Mouse (Mus musculus) gastrocnemius, postnatal 10 days (tissue): ENCODE results near the gene Emilin1. TPM values are rescaled to one million over a fixed set of nuclear protein-coding genes. Genes with fewer than 3 reads are reported as not detected.

Source experiments
- DNase-seq: peaks from one replicate; pipeline ENCODE4 v3.0.0; 2021; ENCODE audit warnings: mixed read lengths
- total RNA-seq, 2 experiments: library from RNA; stranded (reverse); gene quantifications; 2 replicates each; pipeline ENCODE4 v1.2.3; 2021

The Emilin1 gene
- total RNA-seq, 2 experiments from 2014 or later, result 42.2 to 60.5 TPM

- peak; percentile 97 for DNase-seq
These were observed 5.7 kb upstream of the Emilin1 start, which contains the start of gene Ost4 for GRCm38 (mm10) chr5:30907413-30908059. TSS of gene Ost4 (minus strand) at chr5:30907788.

DNA sequence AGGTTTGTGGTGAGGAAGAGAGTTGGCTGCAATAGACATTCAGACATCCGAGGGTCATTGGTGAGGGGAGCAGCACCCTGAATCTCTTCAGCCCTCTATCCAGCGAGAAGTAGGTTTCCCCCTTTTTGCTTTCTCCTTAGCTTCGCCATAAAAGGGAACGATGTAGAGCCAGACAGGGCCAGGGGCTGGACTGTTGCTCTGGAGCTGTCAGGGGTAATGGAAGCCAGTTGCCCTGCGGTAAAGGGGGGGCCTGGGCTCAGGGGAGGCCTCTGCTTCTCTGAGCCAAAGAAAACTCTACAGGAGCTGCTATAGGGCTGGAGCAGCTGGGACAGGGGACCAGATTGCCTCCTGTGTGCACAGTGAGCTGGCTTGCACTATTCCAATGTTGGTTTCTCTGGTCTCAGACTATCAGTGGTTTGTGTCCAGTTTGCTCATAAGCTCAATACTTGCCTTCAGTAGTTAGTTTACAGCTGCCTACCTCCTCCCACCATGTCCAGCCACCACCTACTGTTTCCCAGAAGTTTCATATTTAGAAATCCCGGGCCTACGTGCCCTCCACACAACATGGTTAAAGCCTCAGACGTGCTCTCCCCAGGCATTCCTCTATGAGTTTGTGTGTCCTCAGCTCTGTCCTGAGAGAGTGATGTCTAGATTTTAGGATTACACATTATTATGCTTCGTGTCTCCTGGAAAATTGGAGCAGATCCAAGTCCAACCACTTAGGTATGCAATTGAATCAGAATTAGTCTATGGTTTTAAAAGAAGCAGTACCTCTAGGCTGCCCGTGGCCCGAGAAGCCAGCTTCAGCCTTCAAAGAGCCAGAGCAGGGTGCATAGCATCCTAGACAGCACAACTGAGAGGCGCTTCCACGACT is 4.5 kb upstream of the Emilin1 start:
- DNase-seq, result peak; percentile 25

DNA sequence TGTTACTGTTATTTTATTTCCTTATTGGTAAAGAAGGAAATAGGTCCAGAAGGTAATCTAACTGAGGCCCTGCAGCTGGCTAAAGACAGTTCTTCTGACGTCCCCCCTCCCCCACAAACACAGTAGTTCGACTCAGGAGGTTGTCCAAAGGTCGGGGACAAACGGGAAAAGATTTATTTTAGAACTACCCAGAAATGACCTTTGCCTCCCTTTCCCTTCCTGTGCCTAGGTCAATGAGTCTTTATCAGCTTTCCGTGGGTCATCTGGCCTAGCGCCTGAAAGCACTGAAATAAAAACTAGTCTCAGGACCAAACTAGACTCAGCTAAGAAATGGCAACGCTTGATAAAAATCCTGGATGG is 3.9 kb upstream of the Emilin1 start:
- no peak for DNase-seq

GRCm38 (mm10) chr5:30909863-30910262 is 3.3 kb upstream of the Emilin1 start:
- no peak for DNase-seq

DNA sequence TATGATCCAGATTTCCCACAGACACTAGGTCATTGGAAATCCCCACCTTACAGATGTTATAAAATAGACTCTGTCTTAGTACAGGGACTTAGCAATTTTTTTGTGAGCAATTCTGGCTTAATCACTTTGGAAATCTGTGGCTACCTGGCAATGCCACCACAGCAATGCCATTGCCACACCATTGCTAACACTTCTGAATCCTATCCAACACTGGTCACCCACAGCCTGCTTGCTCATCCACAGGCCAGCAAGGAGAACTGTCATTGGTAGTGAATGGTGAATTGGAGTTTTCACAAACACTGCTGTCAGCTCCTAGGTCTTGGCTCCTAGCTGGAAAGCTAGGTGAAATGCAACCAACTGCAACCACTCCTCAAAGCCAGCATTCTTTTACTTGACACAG is 2.7 kb upstream of the Emilin1 start:
- DNase-seq, result no peak

DNA sequence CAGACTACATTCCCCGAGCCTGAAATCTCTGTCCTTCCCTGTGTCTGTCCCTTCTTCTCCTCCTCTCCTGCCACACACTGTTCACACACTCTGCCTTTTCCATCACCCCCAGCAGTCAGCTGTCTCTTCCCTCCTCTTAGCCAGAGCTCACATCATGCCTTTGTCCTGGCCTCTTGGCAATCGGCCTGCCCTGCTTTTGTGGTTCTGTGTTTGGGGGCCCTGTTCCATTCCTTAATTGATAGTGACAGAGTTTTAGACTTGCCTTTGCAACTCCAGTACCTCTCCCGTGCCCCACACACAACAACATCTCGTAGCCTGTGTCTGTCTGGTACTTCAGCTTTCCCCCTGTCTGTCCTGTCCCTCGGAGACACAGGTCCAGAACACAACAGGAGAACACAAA is 1.0 kb upstream of the Emilin1 start:
- DNase-seq, result peak; percentile 49

GRCm38 (mm10) chr5:30914101-30914635 is 966 bp downstream of the Emilin1 start:
- DNase-seq, result no peak

- DNase-seq, result no peak
These were observed 1.6 kb downstream of the Emilin1 start for GRCm38 (mm10) chr5:30914849-30915248.

GRCm38 (mm10) chr5:30915456-30915855 is 2.3 kb downstream of the Emilin1 start:
- DNase-seq, result peak; percentile 31

DNA sequence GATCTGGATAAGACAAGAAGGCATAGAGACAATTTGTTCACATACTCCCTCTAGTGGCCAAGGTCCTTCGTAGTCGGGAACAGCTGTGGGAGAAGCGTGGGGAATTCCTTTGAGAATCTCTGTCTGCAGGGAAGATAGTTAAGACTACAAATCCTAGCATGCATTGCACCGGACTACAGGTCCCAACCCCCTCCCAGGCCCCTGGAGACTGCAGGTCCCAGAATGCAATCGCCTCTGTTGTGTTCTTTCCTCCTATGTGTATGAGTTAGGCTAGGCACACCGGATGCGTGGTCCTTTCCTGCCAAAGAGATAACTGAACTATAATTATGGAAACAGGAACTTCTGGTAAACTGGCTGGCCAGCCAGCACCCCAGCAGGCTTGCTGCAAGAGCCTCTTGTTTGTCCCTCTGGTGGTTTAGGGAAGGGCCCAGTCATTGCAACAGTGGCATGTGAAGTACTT is 2.8 kb downstream of the Emilin1 start:
- DNase-seq, result peak; percentile 69

DNA sequence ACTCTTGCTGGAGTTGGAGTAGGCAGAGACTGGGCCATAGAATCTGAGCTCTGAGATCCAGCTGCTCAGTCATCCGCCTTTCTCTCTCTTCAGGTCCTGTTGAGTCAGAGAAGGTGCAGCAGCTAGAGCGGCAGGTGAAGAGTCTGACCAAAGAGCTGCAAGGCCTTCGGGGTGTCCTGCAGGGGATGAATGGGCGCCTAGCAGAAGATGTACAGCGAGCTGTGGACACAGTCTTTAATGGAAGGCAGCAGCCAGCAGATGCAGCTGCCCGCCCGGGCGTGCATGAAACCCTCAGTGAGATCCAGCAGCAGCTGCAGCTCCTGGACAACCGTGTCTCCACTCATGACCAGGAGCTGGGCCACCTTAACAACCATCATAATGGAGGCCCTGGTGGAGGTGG is 3.6 kb downstream of the Emilin1 start:
- DNase-seq, result peak; percentile 26

- peak; percentile 19 for DNase-seq
These were observed 4.1 kb downstream of the Emilin1 start for GRCm38 (mm10) chr5:30917348-30917747.

- no peak for DNase-seq
These were observed 4.9 kb downstream of the Emilin1 start for GRCm38 (mm10) chr5:30917891-30918670.

GRCm38 (mm10) chr5:30918691-30919090 is 5.5 kb downstream of the Emilin1 start:
- no peak for DNase-seq

DNA sequence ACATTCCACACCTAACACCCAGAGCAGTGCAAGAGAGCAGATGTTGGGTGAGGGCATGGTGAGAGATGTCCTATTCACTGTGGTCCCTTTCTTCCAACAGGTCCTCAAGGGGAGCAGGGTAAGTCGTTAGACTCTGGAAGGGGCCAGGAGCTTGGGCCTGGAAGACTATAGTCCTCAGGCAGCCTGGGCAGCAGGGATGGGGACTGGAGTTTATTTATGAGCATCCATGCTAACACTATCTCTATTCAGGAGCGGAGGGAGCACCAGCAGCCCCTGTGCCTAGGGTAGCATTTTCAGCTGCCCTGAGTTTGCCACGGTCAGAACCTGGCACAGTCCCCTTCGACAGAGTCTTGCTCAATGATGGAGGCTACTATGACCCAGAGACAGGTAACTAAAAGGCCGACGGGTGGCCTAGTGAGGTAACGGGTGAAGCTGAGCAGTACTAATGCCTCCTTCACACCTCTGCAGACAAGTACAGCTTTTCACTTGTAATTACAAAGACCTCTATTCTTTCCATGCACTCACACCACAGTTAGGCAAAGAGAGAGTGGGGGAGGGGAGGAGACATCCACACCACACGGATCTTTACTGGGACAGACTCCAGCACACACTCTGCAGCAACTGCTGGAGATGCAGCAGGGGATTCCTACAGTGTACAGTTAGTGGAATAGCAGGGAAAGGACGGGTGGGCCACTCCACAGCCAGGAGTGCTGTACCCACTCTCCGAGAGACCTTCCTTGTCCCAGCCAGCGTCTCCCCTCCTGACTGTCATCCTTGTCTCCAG is 6.8 kb downstream of the Emilin1 start:
- no peak for DNase-seq

DNA sequence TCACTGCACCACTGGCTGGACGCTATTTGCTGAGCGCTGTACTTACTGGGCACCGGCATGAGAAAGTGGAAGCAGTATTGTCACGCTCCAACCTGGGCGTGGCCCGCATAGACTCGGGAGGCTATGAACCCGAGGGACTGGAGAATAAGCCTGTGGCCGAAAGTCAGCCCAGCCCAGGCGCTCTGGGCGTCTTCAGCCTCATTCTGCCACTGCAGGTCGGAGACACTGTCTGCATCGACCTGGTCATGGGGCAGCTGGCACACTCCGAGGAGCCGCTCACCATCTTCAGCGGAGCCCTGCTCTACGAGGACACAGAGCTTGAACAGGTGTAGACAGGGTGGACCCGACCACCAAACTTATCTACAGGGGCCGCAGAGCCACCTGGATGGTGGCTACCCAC is 7.4 kb downstream of the Emilin1 start:
- peak; percentile 28 for DNase-seq

DNA sequence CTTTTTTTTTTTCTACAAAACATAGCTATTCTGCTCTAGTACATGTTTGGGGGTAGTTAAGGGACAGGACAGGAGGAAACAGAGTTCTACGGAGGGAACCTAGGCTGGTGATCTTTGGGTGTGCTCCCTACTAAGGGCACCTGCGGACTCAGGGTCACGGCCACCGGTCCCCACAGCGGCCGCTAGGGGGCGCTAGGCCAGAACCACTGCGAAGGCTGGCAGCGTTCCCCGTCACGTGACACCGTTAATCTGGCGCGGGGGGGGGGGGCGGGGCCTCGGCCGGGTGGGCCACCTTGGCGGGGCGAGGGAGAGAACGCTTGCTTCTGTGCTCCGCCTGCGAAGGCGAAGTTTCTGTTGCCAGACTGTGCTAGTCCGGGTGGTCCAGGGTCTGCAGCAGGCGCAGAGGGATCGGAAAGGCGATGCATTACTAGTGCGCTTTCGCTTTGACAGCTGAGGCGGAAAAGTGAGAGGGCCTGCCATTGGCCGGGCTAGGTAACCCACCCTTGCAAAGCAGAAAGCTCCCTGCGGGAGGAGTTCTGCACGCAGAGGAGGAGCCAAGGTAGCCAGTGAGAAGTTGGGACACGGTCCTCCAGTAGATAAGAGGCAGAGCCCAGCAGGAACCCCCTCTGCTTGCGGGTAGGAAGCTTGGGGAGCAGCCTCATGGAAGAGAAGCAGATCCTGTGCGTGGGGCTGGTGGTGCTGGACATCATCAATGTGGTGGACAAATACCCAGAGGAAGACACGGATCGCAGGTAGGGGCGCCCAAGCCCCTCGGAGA is 8.2 kb downstream of the Emilin1 start, which contains the start of gene Khk:
TSS of gene Khk (plus strand) at position 176 of the 778 bp plus-strand sequence.
- peak; percentile 98 for DNase-seq

- no peak for DNase-seq
These were observed 9.4 kb downstream of the Emilin1 start for GRCm38 (mm10) chr5:30922581-30923041.

- no peak for DNase-seq
These were observed 9.9 kb downstream of the Emilin1 start for GRCm38 (mm10) chr5:30923119-30923518.

GRCm38 (mm10) chr5:30924614-30925013 is 11.4 kb downstream of the Emilin1 start:
- DNase-seq, result no peak

DNA sequence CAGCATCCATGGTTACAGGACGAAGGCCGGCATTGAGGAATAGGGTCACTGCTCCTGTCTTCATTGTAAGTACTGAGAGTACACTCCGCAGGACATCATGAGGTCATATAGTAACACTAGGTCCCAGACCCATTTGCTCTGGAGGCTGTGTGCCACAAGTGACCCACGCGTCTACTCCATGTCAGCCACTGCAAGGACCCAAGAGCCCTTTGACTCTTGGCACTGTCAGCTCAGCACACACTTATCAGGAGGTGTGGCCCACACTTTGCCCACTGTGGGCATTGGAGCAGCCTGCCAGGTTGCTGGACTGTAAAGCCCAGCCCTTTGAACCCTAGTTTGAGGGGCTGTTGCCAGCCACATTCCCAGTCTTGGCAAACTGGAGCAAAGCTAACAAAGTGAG is 12.0 kb downstream of the Emilin1 start:
- DNase-seq, result no peak
